Mouse (Mus musculus) cerebellum, postnatal 36 days (tissue): Measurements from ENCODE around the gene Fam169b.

Experiments
- DNase-seq, 2 experiments: peaks; one replicate each; pipeline ENCODE4 v3.0.0; 2021 to 2022; ENCODE audit warnings: mixed read lengths in 2 of 2

The Fam169b gene

GRCm38 (mm10) chr7:68320078-68320810, 46.6 kb downstream of the Fam169b start:
- no peak for DNase-seq

- DNase-seq, result no peak
Measured at GRCm38 (mm10) chr7:68323051-68323450, 49.4 kb downstream of the Fam169b start.

GRCm38 (mm10) chr7:68326190-68326722, 52.6 kb downstream of the Fam169b start:
- DNase-seq, result no peak

GRCm38 (mm10) chr7:68329000-68329399, 55.4 kb downstream of the Fam169b start:
- no peak for DNase-seq

- DNase-seq, result no peak
Measured at GRCm38 (mm10) chr7:68332799-68333198, 59.2 kb downstream of the Fam169b start.

GRCm38 (mm10) chr7:68337080-68337781, 63.6 kb downstream of the Fam169b start:
- no peak for DNase-seq

GRCm38 (mm10) chr7:68338680-68339079, 65.0 kb downstream of the Fam169b start:
- no peak for DNase-seq

- DNase-seq, result no peak
Measured at GRCm38 (mm10) chr7:68344561-68344960, 70.9 kb downstream of the Fam169b start.

GRCm38 (mm10) chr7:68345963-68346362, 72.3 kb downstream of the Fam169b start:
- no peak for DNase-seq

GRCm38 (mm10) chr7:68355325-68356076, 81.9 kb downstream of the Fam169b start:
- DNase-seq, result no peak

- peak; percentile 50 to 70 for DNase-seq
Measured at GRCm38 (mm10) chr7:68357407-68357806, 83.8 kb downstream of the Fam169b start.

GRCm38 (mm10) chr7:68362609-68363008, 89.0 kb downstream of the Fam169b start:
- DNase-seq, result no peak

- DNase-seq, result peak; percentile 28 to 43
Measured at GRCm38 (mm10) chr7:68365711-68366110, 92.1 kb downstream of the Fam169b start.

GRCm38 (mm10) chr7:68368948-68369347, 95.3 kb downstream of the Fam169b start:
- no peak for DNase-seq

GRCm38 (mm10) chr7:68369694-68370093, 96.1 kb downstream of the Fam169b start:
- peak; percentile 71 to 76 for DNase-seq

- DNase-seq, result peak; percentile 67 to 72
Measured at GRCm38 (mm10) chr7:68374109-68374857, 100.6 kb downstream of the Fam169b start.

- DNase-seq, result no peak
Measured at GRCm38 (mm10) chr7:68382187-68382586, 108.5 kb downstream of the Fam169b start.

GRCm38 (mm10) chr7:68386767-68387166, 113.1 kb downstream of the Fam169b start:
- DNase-seq, result no peak

GRCm38 (mm10) chr7:68395707-68396333, 122.2 kb downstream of the Fam169b start:
- no peak for DNase-seq

- DNase-seq, result no peak
Measured at GRCm38 (mm10) chr7:68400516-68400915, 126.9 kb downstream of the Fam169b start.

GRCm38 (mm10) chr7:68408611-68409010, 135.0 kb downstream of the Fam169b start:
- peak; percentile 47 to 55 for DNase-seq
